Mouse (Mus musculus) MN1 (cell line): ENCODE measurements around the gene Fam72a.

Source experiments
- DNase-seq: peaks from one replicate; pipeline ENCODE4 v3.0.0-alpha.2; 2016; ENCODE audit warnings: low spot score

Gene Fam72a

DNA sequence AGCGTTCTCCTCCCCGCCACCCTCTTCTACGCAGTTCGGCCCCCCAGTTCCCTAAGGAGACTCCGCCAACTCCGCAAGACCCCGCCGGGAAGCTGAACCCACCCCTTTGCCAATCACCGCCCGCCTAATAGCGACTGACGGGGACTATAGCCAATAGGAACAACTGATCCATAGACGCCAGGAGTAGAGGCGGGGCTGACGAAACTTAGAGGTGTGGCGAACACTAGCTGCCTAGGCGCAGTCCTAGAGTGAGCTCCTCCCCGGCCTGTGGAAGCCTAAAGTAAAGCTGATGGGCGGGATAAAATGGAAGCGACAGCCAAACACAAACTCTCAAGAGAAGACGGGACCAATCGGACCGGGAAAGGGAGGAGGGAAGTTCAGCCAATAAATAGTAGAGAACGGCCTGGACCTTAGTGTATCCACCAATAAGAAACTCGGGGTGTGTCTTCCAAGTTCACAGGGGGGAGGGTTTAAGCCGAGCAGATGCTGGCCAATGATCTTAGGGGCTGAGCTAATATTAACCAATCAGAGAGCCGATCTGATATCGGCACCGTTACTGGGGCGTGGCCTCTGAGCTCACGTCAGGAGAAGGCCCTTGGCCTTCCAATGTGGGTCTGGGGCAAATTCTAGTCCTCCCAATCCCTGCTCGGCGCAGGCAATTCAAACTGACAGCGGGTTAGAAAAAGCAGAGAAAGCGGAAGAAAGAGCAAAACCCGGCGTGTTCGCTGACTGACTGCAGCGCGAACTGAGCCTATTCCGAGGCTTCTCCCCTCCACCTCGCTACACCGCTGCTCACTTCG lies at the start of gene Fam72a, which contains the start of gene Srgap2:
Gene Fam72a, plus strand, starts transcription at position 623 of the 800 bp plus-strand sequence.
Gene Srgap2, minus strand, starts transcription at position 72 of the 800 bp plus-strand sequence.
- DNase-seq, result peak; percentile 99

DNA sequence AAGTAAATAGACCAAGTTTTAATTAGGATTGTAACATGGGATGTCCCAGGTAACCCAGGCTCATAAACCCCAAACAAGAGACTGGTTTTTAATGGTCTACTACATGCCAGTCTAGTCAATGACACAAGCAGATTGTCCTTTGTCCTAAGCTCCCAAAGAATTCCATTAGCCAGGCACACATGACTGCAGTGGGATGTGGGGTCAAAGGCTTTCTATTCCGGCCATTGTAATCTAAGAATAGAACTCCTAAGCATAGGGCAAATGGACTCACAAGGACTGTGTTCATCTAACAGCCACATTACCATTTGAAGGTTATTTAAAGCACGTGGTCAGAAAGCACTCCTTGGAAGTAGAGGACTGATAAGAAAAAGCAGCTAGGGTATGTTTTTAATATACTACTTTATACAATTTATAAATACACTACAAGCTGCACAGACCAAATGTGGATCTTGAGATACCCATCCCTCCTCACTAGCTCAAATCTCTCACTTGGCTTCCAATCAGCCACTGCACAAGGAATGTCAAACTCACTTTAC lies 48.9 kb upstream of the Fam72a start:
- DNase-seq, result no peak

DNA sequence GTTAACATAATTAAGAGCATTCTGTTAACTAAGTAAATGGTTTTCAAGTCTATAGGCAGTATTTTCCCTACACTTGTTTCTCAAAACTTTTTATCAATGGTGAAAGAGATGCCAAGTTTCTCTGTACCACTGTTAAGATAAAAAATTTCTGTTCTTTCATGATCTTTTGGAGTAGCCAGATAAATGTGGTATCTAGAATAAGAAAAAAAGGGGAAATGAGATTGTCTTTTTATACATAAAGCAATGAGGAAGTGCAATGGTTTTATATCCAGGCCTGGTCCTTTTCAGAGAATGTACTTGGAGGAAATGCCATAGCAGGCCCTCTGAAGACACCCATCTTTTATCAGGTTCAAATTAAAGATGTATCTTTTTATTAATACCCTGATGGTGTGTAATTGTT lies 46.3 kb upstream of the Fam72a start:
- DNase-seq, result no peak

DNA sequence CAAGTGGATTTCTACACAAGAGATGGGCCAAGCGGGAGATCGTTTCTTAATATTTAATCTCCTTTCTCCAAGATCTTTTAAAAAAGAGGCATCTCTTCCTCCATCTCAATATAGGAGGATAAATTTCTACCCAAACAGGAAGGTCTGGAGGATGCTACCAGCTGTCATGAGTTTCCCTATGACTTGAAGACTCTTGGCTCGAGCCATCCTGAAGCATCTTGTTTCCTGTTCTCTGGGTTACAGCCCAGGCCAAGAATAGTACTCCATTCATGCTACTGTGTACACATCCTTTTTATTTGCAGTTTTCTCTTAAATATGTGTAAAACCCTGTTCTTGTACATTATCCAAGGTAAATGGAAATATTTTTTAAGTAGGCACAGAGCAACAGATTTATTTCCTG lies 45.5 kb upstream of the Fam72a start:
- no peak for DNase-seq

DNA sequence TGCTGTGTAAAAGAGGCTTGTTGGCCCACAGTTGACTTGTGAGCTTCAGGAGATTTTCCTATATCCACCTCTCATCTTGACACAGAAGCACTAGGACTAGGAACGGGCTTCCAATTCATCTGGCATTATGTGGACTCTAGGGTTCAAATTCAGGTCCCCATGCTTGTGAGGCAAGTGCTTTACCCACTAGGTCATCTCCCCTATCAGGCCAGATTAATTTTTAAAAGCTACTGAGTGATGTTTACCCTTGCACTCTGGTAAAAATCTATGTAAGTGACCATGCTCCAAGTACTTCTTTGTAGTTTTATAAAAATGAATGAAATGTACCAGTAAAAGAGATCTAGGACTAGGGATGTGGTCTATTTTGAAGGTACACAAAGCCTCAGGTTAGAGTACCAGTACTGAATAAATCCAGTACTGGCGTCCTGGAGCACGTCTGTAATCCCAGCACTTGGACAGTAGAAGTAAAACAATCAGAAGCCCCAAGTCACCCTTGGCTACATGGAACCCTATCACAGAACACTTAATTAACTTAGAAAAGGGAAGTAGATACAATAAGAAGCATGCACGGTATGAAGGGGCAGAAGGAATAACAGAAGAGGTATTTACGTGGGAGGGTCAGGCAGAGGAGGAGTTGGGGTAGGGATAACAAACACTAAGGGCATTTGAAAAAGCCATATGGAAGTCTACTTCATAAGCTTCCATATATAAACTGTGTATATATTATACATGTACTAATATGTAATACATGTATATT lies 41.4 kb upstream of the Fam72a start:
- no peak for DNase-seq

DNA sequence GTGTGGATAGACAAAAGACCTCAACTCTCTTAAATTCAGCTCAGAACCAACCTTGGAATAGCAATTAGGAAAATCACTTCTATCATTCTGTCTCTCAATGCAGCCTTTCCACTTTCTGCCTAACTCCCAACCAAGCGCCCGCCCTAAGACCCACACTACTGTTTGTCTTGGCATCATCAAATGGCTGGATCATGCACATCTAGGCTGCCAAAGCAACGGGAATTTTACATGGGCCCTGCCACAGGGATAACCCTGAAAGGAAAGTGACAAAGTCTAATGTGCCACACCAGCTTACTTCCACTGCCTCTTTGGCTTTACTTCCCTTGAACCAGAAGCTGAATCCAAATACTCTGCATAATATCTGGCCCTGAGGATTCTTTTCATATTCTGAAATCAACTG lies 38.4 kb upstream of the Fam72a start:
- DNase-seq, result no peak

DNA sequence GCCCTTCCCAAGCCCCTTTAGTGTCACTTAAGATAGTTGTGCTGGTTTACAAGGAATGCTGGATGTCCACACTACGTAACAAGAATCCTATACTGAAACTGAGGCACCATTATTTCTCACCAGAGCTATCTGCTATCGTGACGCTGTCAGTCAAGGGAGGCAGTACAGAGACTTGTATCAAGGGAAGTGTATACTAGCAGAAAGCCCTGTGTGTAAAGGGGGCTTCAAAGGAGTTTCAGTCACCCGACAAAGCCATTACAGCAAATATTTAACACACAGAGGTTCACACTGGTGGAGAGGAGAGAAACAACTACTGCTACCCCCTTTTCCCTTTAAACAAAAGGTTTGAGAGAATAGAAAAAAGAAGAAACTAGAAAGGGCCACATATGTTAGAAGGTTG lies 36.1 kb upstream of the Fam72a start:
- no peak for DNase-seq

DNA sequence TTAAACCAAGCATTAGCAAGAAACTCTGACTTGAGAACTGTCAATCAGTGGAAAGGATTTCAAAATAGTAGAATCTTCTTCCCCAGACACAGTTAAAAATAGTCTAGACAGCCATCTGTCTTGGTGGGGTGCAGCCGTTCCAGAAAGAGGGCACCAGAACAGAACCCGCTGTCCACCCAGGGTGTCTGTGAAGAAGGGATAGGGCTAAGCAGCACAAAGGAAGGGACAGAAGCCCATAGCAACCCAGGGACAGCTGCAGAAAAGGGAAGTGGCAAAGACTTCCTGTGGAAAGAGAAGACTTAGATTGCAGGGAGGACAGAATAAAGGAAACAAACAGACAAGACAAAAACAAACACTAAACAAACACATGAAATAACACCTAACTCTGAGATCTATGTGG lies 35.3 kb upstream of the Fam72a start:
- no peak for DNase-seq

DNA sequence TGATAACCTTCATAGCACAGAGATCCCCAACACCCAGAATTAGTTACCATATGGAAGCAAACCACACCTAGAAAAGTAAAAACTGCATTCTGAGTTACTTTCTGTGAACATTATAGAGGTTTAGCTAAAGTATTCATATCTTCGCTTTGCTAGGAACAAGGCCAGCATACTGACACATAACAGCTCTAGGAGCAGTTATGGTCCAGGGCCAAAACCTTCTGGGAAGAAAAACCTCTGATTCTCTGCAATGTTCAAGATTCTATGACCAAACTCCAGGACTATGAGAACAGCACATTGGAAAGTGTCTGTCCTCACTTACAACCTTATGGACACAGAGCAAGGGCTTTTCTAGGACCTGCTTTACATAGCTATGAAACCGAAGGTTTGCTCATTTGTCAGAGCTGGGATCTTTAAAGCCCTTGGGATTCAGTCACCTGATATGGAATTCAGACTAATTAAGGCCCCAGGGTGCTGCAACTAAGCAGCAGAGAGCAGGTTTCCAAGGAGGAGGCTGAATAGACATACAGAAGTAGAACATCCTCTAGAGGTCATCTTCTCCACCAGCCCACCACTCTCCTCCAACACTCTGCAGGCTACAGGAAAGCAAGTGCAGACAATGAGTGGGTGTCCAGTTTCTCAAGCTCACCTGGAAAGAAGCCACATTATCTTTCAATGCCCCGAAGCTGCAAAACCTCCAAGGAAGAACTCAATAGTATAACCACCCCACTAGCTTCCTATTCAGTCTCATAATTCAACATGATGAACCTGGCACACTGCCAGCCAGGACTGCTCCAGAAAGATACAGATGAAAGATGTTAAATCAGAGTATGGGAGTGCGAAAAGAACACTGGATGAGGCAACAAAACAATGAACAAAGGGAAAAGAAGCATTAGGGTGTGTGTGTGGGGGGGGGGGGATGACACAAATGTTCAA lies 33.5 kb upstream of the Fam72a start:
- peak; percentile 30 for DNase-seq

DNA sequence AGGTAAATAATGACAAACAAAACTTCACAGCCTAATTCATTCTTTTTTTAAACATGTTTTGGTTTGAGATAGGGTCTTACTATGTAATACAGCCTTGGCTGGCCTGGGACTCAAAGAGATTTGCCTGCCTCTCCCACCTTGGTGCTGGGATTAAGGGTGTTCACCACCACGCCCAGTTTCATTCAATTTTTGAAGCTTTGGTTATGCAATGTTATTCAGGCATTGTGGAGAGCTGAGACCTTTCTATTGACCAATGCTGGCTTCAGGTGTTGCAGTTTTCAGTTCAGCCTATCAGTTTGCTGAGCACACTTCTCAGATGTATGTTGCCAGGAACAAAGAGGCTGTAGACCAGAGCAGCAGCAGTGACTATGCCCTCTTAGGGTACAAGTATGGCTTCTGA lies 29.5 kb upstream of the Fam72a start:
- no peak for DNase-seq

DNA sequence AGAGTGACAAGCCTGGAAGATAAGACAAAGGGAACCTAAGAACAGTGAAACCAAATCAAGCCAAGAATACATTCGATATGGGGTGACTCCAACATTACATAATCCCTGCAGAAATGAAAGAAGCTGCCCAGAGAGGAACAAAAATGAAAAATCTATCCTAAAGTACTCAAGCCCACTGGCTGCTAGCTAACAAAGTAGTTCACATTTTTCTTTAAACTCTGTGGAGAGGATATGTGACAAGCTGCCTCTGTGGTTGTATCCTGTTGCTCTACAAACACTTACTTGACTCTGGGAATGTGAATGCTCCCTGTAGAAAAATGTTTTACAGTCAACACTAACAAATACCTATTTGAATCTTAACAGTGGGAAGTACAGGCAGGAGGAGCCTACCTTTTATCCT lies 26.0 kb upstream of the Fam72a start:
- no peak for DNase-seq

DNA sequence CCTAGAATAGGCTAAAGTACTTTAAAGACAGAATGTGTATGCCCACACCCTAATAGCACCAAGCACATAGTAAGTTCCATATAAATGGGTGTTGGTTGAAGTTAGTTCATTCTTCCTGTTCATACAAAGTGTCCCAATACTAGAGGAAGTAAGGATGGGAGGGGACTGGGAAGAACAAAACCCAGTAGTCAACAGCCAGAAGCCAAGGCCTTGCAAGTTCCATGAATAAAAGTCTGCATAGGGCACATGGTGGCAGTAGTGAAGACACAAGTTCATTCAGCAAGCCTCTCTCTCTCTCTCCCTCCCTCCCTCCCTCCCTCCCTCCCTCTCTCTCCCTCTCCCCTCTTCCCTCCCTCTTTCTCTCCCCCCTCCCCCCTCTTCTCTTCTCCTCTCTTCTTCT lies 16.6 kb upstream of the Fam72a start:
- DNase-seq, result no peak

DNA sequence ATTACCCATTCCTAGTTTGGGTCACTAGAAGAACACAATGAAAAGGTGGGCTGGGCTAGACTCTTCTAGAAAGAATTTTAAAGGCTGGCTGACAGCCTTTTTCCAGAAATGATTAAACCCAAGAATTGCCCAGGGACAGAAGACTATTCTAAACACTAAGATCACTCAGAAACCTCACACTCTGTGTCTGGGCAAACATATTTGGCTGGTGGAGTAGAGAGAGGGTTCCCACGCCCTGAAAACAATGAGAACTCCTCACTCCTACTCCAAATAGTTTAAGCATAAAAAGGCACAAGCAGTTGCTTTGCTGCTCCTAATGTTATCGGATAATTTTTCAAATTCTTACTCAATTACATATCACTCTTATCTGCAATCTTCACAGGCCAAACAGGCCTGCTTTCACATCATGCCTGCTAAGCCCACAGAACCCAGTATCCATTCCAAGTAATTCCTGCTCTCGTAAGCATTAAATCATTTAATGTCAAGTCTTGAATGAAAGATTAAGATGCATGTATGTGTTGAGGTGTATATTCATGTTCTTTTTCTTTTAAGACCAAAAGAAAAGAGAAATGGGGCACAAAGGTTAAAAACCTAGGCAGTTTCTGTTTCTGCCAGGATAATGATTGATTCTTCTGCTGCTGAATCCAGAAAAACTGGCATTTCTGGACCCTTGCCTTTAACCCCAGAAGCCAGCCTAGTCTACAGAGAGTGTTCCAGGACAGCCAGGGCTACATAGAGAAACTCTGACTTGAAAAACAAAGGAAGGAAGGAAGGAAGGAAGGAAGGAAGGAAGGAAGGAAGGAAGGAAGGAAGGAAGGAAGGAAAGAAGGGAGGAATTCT lies 15.8 kb upstream of the Fam72a start:
- DNase-seq, result no peak

DNA sequence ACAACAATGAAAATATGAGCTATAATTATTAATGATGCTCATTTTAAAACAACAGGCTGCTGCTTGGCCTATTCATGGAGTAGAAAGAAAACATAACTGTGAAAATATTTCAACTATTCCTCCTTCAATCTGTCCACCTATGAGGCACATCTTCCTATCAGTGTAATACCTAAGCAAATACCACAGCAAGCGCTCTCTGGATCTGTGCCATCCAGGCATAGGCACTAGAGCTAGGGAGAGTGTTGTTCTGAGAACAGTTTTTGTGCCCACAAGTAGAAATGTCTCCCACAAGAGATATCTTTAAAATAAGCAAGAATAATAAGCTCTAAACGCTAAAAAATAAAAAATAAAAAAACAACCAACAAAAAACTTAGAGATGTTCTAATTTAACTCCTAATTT lies 14.6 kb upstream of the Fam72a start:
- no peak for DNase-seq

DNA sequence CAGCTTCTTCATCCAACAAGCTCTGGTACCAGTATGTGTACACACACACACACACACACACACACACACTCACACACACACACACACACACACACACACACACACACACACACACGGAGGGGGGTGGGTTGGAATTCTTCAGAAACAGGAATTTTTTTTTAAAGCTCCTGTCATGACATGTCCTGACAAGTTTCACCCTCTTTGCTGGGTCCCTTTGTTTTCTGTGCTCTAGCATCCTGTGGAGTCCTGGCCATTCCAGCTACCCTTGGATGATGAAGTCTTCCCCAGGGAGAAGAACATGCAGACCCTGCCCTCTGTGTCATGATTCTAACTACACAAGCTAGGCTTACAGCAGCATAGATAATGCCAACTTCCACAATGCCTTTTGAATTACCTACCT lies 13.5 kb upstream of the Fam72a start:
- no peak for DNase-seq

DNA sequence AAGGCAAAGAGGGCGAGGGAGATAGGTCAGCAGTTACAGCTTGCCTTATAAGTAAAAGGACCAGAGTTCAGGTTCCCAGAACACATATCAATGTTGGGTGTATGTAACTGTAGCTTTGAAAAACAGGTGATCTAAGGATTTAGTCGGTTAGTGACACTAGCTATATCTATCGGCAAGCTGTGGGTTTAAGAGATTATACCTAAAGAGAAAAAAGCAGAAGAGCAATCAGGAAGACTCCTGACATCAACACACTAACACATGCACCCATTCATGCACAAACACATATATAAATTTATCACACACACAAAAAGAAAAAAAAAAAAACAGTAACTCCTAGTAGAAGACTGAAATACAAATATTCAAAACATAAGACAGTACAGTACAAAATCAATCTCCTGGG lies 11.1 kb upstream of the Fam72a start:
- no peak for DNase-seq

DNA sequence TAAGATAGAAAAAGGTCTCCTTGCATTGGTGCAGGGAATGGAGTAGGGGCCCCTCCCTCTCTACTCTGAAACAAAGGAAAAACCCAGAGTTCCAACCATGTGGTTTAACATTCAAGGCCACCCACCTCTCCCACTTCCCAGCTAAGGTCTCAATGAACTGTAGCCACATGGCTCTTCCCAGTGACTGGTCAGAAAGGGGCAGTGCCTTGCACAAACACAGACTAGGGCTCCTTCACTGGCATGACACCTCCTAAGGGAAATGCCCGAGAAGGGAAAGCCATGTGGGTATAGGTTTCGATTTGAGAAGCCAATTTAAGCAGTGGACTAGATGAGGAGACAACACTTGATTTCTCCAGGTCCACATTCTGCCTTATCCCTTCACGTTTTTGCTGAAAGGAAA lies 3.9 kb upstream of the Fam72a start:
- peak; percentile 32 for DNase-seq

DNA sequence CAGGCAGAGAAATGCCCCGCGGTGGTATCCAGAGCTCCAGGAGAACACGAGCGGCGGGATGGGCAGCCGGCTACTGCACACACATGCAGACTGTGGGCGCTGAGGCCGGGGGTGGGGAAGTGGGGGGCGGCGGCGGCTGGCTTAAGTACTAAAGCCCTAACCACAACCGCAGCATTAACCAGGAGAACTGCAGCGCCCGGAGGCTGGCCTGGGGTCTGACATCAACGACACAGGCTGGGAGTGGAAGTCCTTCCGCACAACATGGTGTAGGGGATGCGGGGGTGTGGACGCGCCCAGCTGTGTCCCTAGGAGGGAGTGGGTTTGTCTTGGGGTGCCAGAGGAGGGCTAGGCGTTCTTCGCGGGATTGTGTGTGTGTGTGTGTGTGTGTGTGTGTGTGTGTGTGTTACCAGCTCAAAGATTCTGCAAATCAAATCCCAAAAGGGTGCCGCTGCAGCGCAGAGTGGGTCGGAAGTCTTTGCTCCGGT lies 2.6 kb upstream of the Fam72a start:
- DNase-seq, result peak; percentile 43

DNA sequence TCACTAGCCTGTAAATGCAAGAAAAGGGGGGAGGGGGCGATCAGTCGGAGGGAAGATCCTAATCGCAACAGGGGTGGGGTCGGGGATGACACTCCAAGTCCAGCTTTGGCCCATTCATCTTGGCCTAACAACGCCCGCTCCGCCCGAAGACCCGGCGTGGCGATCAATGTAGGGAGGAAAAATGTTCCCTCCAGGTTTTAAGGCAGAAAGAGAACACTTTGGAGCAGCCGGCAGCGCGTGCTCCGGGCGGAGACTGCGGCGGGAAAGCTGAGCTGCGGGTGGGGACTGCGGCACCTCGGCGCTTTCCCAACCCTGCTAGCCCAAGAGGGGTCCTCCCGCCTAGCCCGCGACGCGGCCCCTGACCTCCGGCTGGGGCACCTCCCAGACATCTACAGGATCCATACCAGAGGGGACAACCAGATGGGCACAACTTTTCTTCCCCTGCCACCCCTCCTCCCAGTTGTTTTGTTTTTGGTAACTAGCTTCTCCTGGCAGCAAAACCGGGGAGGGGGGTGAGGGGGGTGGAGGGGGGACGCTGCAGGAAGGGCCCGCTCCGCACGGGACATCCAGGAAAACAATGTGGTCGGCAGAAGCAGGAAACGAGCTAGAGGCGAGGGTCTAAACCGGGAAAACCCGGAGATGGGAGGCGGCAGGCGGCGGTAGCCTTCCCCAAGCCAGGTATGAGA lies 2.0 kb upstream of the Fam72a start:
- DNase-seq, result peak; percentile 41
